Comparison of ENCODE assay signal across 13 mouse cellular contexts in genomic region chr1:180836467-180836866, GRCm38 (mm10). TPM values are rescaled to one million over a fixed set of nuclear protein-coding genes. Genes with fewer than 3 reads are reported as not detected.
"Had no signal": no experiment of that assay in that cellular context is flagged by ENCODE, and none has a peak within 500 bp of the region (broad histone marks: within the 10 kb centered on the region; RNA-seq: fewer than 3 reads in every experiment).

No protein-coding gene starts in this region.

RNA-seq across cellular contexts. Expression of gene Lefty2, which starts 56.4 kb away (rescaled TPM):
- total RNA-seq: heart, postnatal 25 days; heart, postnatal 36 days; heart, postnatal 4 days; hematopoietic stem cell, adult 5-6 weeks had no signal
- polyA plus RNA-seq: heart, embryonic 11.5 days; heart, embryonic 14.5 days; hindbrain, embryonic 11.5 days; inflammation-experienced regulatory T-cells, adult 6 months; intestine, embryonic 16.5 days; intestine, postnatal 0 days; kidney, adult 2 months; kidney, embryonic 14.5 days; large intestine, adult 2 months had no signal
